Mouse (Mus musculus) liver, embryonic 14.5 days (tissue): ENCODE data around the gene Myh14. TPM values are rescaled to one million over a fixed set of nuclear protein-coding genes. Genes with fewer than 3 reads are reported as not detected.

Source experiments
- ATAC-seq: fragments of 200-750 bp; cut with Nextera tagmentation; 2 replicates; pipeline ENCODE4 v1.8.0; 2017; ENCODE audit warnings: moderate number of reproducible peaks, mild to moderate bottlenecking, moderate library complexity; ENCODE audit not compliant: insufficient read depth
- DNase-seq, 3 experiments: peaks; one replicate each; pipeline ENCODE4 v3.0.0-alpha.2; 2012 to 2013; ENCODE audit warnings: low read depth in 3 of 3, low spot score in 3 of 3
- H3K27ac ChIP-seq: fragments of 300-500 bp; sonication (generic); 2 replicates; pipeline ENCODE4 v1.5.1; 2014; ENCODE audit warnings: moderate library complexity, mild to moderate bottlenecking, control low read depth, inconsistent platforms
- H3K27me3 ChIP-seq: fragments of 300-500 bp; sonication (generic); 2 replicates; pipeline ENCODE4 v1.6.1; 2014; ENCODE audit warnings: mild to moderate bottlenecking, low read length, moderate library complexity; ENCODE audit not compliant: control insufficient read depth, insufficient read depth
- H3K36me3 ChIP-seq: fragments of 300-500 bp; sonication (generic); replicated peaks from 2 replicates; pipeline ENCODE4 v1.6.1; 2014; ENCODE audit warnings: low read depth; ENCODE audit not compliant: control insufficient read depth, insufficient read depth
- H3K4me1 ChIP-seq, 2 experiments: fragments of 200-500 bp in 1 of 2; fragments of 300-500 bp in 1 of 2; sonication (generic) in 1 of 2; replicated peaks; 2 replicates each; pipeline ENCODE4 v1.6.1; 2012 to 2014; ENCODE audit warnings: antibody characterized with exemption in 1 of 2, inconsistent platforms in 1 of 2, low read length in 1 of 2; ENCODE audit not compliant: control insufficient read depth in 2 of 2, insufficient read depth in 2 of 2
- H3K4me2 ChIP-seq: fragments of 300-500 bp; sonication (generic); 2 replicates; pipeline ENCODE4 v1.6.1; 2014; ENCODE audit warnings: low read depth, mild to moderate bottlenecking, control low read depth, moderate library complexity
- H3K4me3 ChIP-seq, 2 experiments: fragments of 200-500 bp in 1 of 2; fragments of 300-500 bp in 1 of 2; sonication (generic) in 1 of 2; 2 replicates each; pipeline ENCODE4 v1.5.1; 2012 to 2014; ENCODE audit warnings: low read depth in 2 of 2, low read length in 2 of 2, mild to moderate bottlenecking in 2 of 2, control low read depth in 1 of 2, inconsistent platforms in 1 of 2, moderate library complexity in 1 of 2; ENCODE audit not compliant: insufficient read depth in 1 of 2
- H3K9ac ChIP-seq: fragments of 300-500 bp; sonication (generic); replicated peaks from 2 replicates; pipeline ENCODE4 v1.6.1; 2014; ENCODE audit warnings: mild to moderate bottlenecking, control low read depth, moderate library complexity
- H3K9me3 ChIP-seq: fragments of 300-500 bp; sonication (generic); 2 replicates; pipeline ENCODE4 v1.6.1; 2016; ENCODE audit warnings: low read length, mixed read lengths; ENCODE audit not compliant: control insufficient read depth
- CTCF ChIP-seq: IDR thresholded peaks from 2 replicates; pipeline ENCODE4 v1.5.1; 2016; ENCODE audit warnings: antibody characterized with exemption, low read depth, control low read depth
- EP300 ChIP-seq: IDR thresholded peaks from 2 replicates; pipeline ENCODE4 v1.6.1; 2016; ENCODE audit warnings: antibody characterized with exemption, low read depth
- whole genome bisulfite sequencing: fragments of 180-500 bp; shearing (Covaris S2); extraction: QIAGEN DNeasy Blood & Tissue Kit; methylation state at CpG from one replicate; pipeline ENCODE4 v1.1.7; 2014; ENCODE audit not compliant: insufficient replicate concordance; 5-methylcytosine and 5-hydroxymethylcytosine counted together
- polyA plus RNA-seq, 2 experiments: library from polyadenylated mRNA; depleted of rRNA in 1 of 2; stranded (reverse) in 1 of 2; unstranded in 1 of 2; fragments of >200 nt; fragmentation: Nextera tagmentation in 1 of 2; extraction: Ambion mirVana in 1 of 2; gene quantifications; 2 replicates each; pipeline versions ENCODE4 v1.2.1 to v1.2.3; 2012 to 2014

The Myh14 gene
- polyA plus RNA-seq, 2 experiments: 0.09 to 0.15 TPM

DNA sequence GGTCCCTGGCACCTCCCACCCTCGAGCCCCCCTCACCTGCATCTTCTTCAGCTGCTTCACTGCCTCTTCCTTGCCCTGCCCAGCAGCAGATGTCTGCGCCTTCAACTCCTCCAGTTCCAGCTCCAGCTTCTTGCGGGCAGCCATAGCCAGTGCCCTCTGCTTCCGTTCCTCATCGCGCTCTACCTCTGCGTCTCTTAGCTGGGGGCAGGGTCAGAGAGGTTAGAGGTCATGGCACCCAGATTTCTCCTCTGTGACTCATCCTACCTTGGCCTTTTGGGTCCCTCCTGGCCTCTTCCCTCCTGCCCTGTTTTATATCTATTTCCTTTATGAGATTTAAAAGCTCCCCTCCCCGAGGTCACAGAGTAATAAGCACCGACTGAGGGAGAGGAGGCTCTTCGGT, 55.3 kb downstream of the Myh14 start:
- TF ChIP-seq EP300: no peak
- TF ChIP-seq CTCF: no peak
- 15% methylated on average over 10 of the region's 10 CpGs for WGBS

DNA sequence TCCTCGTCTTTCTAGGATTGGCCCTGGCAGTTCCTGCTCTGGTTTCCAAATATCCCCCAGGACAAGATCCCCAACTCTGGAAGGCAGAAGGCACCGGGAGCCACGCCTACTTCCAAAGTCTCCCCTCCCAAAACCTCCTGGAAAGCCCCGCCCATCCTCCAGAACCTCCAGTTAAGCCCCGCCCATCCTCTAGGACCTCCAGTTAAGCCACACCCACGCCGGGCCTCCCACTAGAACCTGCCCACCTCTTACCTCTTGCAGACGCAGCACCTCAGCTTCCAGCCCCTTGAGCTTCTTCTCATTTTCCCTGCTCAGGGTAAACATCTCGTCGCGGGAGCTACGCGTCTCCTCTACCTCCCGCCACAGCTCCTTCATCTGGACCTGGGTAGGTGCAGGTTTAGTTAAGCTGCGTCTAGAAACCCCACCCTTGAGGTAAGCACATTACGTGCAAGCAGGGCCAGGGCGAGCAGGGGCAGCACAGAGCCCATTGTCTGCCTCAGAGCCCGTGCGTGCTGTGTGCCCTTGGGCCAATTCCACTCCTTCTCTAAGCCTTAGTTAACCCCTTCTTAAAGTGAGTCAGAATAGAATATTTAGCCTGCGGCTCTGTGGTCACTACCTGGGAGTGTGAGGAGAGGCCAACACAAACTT, 56.5 kb downstream of the Myh14 start:
- H3K27me3 ChIP-seq: peaks cover 2% of the 10 kb centered on the region; the same call in 1 of the 2 replicates
- no peak for ATAC-seq
- H3K4me2 ChIP-seq: no peak overlapping the region
- no peak for DNase-seq
- H3K36me3 ChIP-seq: no peaks in the 10 kb centered on the region
- H3K4me1 ChIP-seq: no peaks in the 10 kb centered on the region
- H3K9ac ChIP-seq: no peak overlapping the region
- TF ChIP-seq CTCF (no peak), EP300 (no peak)
- 8% methylated on average over 20 of the region's 20 CpGs for WGBS
- no peaks in the 10 kb centered on the region for H3K9me3 ChIP-seq
- no peak overlapping the region for H3K4me3 ChIP-seq
- H3K27ac ChIP-seq: no peak overlapping the region

More for the DNA sequence above, 55.3 kb downstream of the Myh14 start:
- no peaks in the 10 kb centered on the region for H3K36me3 ChIP-seq
- no peak overlapping the region for H3K9ac ChIP-seq
- ATAC-seq (no peak), DNase-seq (no peak)
- H3K4me2 ChIP-seq: no peak overlapping the region
- peaks cover 2% of the 10 kb centered on the region; the same call in 1 of the 2 replicates for H3K27me3 ChIP-seq
- H3K4me3 ChIP-seq: no peak overlapping the region
- H3K27ac ChIP-seq: no peak overlapping the region
- H3K4me1 ChIP-seq: no peaks in the 10 kb centered on the region
- H3K9me3 ChIP-seq: no peaks in the 10 kb centered on the region

DNA sequence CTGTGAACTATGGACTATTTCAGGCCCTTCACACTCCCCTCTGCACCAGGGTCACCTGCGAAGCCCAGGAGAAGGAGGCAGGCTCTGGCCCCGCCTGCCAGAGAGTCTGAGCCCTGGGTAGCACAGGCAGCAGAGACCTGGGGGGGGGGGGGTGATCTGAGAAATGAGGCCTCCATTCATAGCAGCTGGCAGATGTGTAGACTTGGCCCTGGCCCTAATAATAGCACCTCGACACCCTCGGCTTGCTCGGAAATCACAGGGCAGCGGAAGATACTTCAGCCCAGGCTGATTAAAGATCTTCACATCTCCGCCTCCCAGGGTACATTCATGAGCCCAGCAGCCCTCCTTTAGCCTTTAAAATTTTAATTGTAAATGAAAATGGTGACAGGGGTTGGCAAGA, 58.5 kb downstream of the Myh14 start:
- WGBS: 49% methylated on average over 7 of the region's 7 CpGs
- no peak for ATAC-seq
- Histone ChIP-seq H3K4me3 (no peak overlapping the region), H3K27me3 (peaks cover 2% of the 10 kb centered on the region; the same call in 1 of the 2 replicates), H3K4me1 (no peaks in the 10 kb centered on the region), H3K9me3 (no peaks in the 10 kb centered on the region), H3K9ac (no peak overlapping the region), H3K27ac (no peak overlapping the region), H3K36me3 (no peaks in the 10 kb centered on the region), H3K4me2 (no peak overlapping the region)
- no peak for DNase-seq
- TF ChIP-seq CTCF (no peak), EP300 (no peak)

DNA sequence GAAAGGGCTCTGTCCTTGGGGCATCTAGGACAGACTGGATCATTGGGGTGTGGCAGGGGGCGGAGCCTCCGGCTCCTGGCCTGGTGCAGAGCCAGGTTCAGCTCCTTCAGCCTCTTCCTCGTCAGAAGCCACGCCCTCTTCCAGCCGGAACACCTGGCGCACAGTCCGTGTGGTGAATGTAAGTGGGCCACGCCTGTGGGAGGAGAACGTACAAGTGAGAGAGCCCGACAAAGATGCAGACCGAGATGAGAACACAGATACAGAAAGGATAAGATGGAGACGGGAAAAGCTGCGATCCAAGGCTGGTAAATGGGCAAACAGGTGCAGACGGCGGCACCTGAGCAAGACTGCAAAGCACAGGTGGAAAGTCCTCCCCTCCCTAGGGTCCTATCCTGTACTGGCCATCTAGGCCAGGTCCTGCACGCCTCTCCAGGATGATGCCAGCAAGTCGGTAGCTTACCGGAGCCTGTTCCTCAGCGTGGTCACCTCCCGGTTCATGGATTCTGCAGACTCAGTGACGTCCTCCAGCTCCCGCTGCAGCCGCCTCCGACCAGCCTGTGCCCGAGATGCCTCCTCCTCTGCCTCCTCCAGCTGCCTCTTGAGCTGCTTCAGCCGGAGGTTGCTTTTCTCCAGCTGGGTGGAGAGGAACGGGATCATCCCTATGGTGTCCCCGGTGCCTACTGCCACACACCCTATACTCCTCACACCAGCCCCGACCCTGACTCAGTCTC, 64.3 kb downstream of the Myh14 start:
- no peak for DNase-seq
- no peak for ATAC-seq
- Histone ChIP-seq H3K27ac (no peak overlapping the region), H3K36me3 (no peaks in the 10 kb centered on the region), H3K4me1 (no peaks in the 10 kb centered on the region), H3K9me3 (no peaks in the 10 kb centered on the region), H3K9ac (no peak overlapping the region), H3K4me2 (no peak overlapping the region), H3K4me3 (no peak overlapping the region), H3K27me3 (peaks cover 43% of the 10 kb centered on the region)
- no peak for TF ChIP-seq EP300
- TF ChIP-seq CTCF: no peak
- WGBS: 8% methylated on average over 29 of the region's 29 CpGs

DNA sequence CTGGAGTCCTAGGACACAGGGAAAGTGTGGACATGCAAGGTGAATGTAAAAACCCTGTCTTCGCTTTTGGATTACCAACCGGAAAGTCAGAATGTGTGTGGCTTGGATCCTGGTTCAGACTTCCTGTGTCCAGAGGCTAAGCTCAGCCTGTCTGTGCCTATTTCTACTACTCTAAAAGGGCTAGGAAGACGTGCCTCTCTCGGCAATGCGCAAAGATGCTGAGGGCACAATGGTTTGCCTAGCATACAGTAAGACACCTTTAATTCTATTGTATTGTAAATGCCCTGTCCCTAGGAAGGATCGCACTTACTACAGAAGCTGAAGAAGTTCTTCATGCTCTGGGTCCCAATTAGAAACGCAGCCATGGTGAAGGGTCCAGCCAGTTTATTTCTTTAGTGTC, 65.2 kb downstream of the Myh14 start:
- H3K9ac ChIP-seq: no peak overlapping the region
- DNase-seq (no peak), ATAC-seq (no peak)
- H3K4me3 ChIP-seq: no peak overlapping the region
- WGBS: 29% methylated on average over 7 of the region's 7 CpGs
- no peak overlapping the region for H3K4me2 ChIP-seq
- no peaks in the 10 kb centered on the region for H3K36me3 ChIP-seq
- H3K27ac ChIP-seq: no peak overlapping the region
- H3K9me3 ChIP-seq: no peaks in the 10 kb centered on the region
- TF ChIP-seq CTCF: no peak
- no peak for TF ChIP-seq EP300
- H3K27me3 ChIP-seq: peaks cover 44% of the 10 kb centered on the region
- H3K4me1 ChIP-seq: no peaks in the 10 kb centered on the region
